Mouse (Mus musculus) limb, embryonic 12.5 days (tissue): ENCODE measurements around the gene Thbs3. TPM values are rescaled to one million over a fixed set of nuclear protein-coding genes. Genes with fewer than 3 reads are reported as not detected.

ENCODE experiments used
- ATAC-seq: fragments of 200-750 bp; cut with Nextera tagmentation; 2 replicates; pipeline ENCODE4 v1.8.0; 2017; ENCODE audit warnings: low read depth, moderate TSS enrichment; ENCODE audit not compliant: insufficient number of reproducible peaks, insufficient read depth, low FRiP score, low TSS enrichment
- H3K27ac ChIP-seq: fragments of 300-500 bp; sonication (generic); 2 replicates; pipeline ENCODE4 v1.5.1; 2016; ENCODE audit warnings: mild to moderate bottlenecking, moderate library complexity
- H3K27me3 ChIP-seq: fragments of 300-500 bp; sonication (generic); 2 replicates; pipeline ENCODE4 v1.6.1; 2016; ENCODE audit warnings: mild to moderate bottlenecking, moderate library complexity
- H3K36me3 ChIP-seq: fragments of 300-500 bp; sonication (generic); 2 replicates; pipeline ENCODE4 v1.6.1; 2016; ENCODE audit warnings: mild to moderate bottlenecking, moderate library complexity
- H3K4me1 ChIP-seq: fragments of 300-500 bp; sonication (generic); replicated peaks from 2 replicates; pipeline ENCODE4 v1.6.1; 2016
- H3K4me2 ChIP-seq: fragments of 300-500 bp; sonication (generic); 2 replicates; pipeline ENCODE4 v1.6.1; 2016; ENCODE audit warnings: mild to moderate bottlenecking, moderate library complexity
- H3K4me3 ChIP-seq: fragments of 300-500 bp; sonication (generic); replicated peaks from 2 replicates; pipeline ENCODE4 v1.5.1; 2016; ENCODE audit warnings: mild to moderate bottlenecking
- H3K9ac ChIP-seq: fragments of 300-500 bp; sonication (generic); replicated peaks from 2 replicates; pipeline ENCODE4 v1.6.1; 2016; ENCODE audit warnings: mild to moderate bottlenecking, moderate library complexity
- H3K9me3 ChIP-seq: fragments of 300-500 bp; sonication (generic); 2 replicates; pipeline ENCODE4 v1.6.1; 2016; ENCODE audit warnings: mild to moderate bottlenecking, moderate library complexity
- WGBS: fragments of 180-500 bp; shearing (Covaris S2); methylation state at CpG from one replicate; pipeline ENCODE4 v1.1.7; 2016; 5-methylcytosine and 5-hydroxymethylcytosine counted together
- polyA plus RNA-seq: library from polyadenylated mRNA; unstranded; fragments of >200 nt; fragmentation: Nextera tagmentation; extraction: Ambion mirVana; gene quantifications from 2 replicates; pipeline ENCODE4 v1.2.1, GENCODE M21; 2016

The Thbs3 gene
- polyA plus RNA-seq, 1 experiment from 2014 or later, result 44.2 TPM

DNA sequence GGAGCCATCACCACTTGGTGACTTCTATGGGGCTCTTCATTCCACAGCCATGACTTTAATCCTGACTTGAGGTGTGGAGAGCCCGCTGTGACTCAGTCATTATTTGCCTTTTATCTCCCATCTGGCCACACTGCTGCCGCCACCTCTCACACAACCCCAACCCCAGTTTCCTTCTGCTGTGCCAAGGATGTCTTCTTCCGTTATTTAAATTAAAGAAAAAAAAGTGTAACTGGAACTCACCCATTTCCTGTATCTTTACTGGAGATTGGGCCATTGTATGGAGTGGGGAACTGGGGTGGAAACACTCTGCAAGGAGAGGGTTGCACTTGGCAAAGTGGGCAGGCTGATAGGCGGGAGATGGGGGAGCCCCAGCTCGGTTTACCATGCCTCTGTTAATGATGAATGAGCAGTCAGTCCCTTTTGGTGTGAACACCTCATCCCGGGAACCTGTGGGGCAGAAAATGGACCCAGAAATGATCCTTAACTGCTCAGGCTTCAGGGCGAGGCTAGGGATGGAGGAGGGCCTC, 32.4 kb upstream of the Thbs3 start:
- H3K4me1 ChIP-seq, result peaks cover 41% of the 10 kb centered on the region

GRCm38 (mm10) chr3:89183058-89183958, 31.7 kb upstream of the Thbs3 start, which contains the start of gene Fam189b:
Fam189b (plus strand) TSS chr3:89183143.
- peaks cover 39% of the 10 kb centered on the region for H3K4me1 ChIP-seq
- no peaks in the 10 kb centered on the region for H3K27me3 ChIP-seq
- no peaks in the 10 kb centered on the region for H3K9me3 ChIP-seq
- peaks cover 54% of the 10 kb centered on the region for H3K36me3 ChIP-seq
- peak within 1 kb of the TSS; percentile 65 for H3K4me3 ChIP-seq
- peak within 1 kb of the TSS; percentile 86 for H3K9ac ChIP-seq
- peak within 1 kb of the TSS; percentile 92 for H3K4me2 ChIP-seq
- WGBS, result 7% methylated on average over 39 of the region's 39 CpGs
- ATAC-seq, result peak; percentile 89
- peak within 1 kb of the TSS; percentile 89 for H3K27ac ChIP-seq

More for the DNA sequence above, 32.4 kb upstream of the Thbs3 start:
- ATAC-seq, result 0 out of 2 replicates have a peak, but pooled peaks have one; percentile 6
- 52% methylated on average over 7 of the region's 7 CpGs for WGBS
- Histone ChIP-seq H3K4me2 (peak overlapping the region; percentile 92), H3K9me3 (no peaks in the 10 kb centered on the region), H3K27me3 (no peaks in the 10 kb centered on the region), H3K9ac (peak overlapping the region; percentile 86; the same call in 1 of the 2 replicates), H3K4me3 (peak overlapping the region; percentile 65), H3K36me3 (peaks cover 47% of the 10 kb centered on the region), H3K27ac (peak overlapping the region; percentile 89)

DNA sequence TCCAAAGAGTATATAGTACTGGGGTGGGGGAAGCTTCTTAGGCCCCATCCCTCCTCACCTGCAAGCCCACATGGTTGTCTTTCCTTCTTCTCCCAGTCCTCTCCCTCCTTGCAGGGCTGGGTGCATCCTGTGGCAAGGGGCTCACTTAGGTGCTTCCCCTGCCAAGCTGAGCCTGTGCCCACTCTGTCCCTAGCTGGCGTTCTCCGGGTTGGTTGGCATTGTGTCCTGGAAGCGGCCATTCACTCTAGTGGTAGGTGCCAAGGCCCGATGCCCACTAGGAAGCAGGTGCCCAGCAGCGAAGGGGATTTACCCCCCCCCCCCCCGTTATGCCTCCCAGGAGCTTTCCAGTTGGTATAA, 31.0 kb upstream of the Thbs3 start:
- Histone ChIP-seq H3K4me1 (peaks cover 33% of the 10 kb centered on the region), H3K27ac (peak overlapping the region; percentile 89; the same call in 1 of the 2 replicates), H3K4me3 (peak overlapping the region; percentile 65), H3K36me3 (peaks cover 59% of the 10 kb centered on the region), H3K27me3 (no peaks in the 10 kb centered on the region), H3K4me2 (peak overlapping the region; percentile 92), H3K9ac (peak overlapping the region; percentile 86), H3K9me3 (no peaks in the 10 kb centered on the region)
- 81% methylated on average over 5 of the region's 6 CpGs for WGBS
- ATAC-seq, result no peak

GRCm38 (mm10) chr3:89187197-89187596, 27.8 kb upstream of the Thbs3 start:
- no peak overlapping the region for H3K4me2 ChIP-seq
- 53% methylated on average over 23 of the region's 23 CpGs for WGBS
- peaks cover 29% of the 10 kb centered on the region for H3K4me1 ChIP-seq
- no peak overlapping the region for H3K9ac ChIP-seq
- H3K4me3 ChIP-seq, result no peak overlapping the region
- H3K36me3 ChIP-seq, result peaks cover 32% of the 10 kb centered on the region
- no peaks in the 10 kb centered on the region for H3K9me3 ChIP-seq
- no peak overlapping the region for H3K27ac ChIP-seq
- ATAC-seq, result no peak
- H3K27me3 ChIP-seq, result no peaks in the 10 kb centered on the region

DNA sequence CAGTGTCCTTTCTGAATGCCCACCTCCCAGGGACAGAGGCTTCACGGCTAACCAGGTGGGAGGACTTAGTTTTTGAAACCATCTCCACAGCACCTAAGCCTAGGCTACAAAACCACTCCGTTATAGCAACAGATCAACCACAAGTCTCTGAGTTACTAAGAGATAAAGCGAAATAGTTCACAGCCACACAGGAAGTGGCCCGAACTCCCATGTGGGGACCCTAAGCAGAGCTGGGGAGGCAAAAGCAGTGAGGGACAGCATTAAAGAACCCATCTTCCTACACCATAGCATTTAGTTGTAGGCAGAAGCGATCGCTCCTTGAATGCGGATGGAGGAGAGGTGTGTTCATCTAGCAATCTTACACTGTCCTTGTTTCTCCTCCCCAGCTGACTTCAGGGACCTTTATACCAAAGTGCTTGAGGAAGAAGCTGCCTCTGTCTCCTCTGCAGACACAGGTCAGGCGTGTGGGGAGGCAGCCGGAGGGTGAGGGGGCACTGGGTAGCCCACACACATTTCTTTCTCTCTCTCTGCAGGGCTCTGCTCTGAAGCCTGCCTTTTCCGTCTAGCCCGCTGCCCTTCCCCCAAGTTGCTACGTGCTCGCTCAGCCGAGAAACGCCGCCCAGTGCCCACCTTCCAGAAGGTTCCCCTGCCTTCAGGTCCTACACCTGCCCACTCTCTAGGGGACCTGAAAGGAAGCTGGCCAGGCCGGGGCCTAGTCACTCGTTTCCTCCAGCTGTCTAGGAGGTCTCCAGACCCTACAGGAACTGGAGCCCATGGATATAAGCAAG, 27.1 kb upstream of the Thbs3 start:
- Histone ChIP-seq H3K36me3 (peaks cover 29% of the 10 kb centered on the region), H3K4me1 (peaks cover 26% of the 10 kb centered on the region), H3K27me3 (no peaks in the 10 kb centered on the region), H3K4me2 (no peak overlapping the region), H3K27ac (no peak overlapping the region), H3K4me3 (no peak overlapping the region), H3K9me3 (no peaks in the 10 kb centered on the region), H3K9ac (no peak overlapping the region)
- WGBS, result 82% methylated on average over 18 of the region's 18 CpGs
- ATAC-seq, result no peak

- Histone ChIP-seq H3K4me1 (peaks cover 23% of the 10 kb centered on the region), H3K27ac (no peak overlapping the region), H3K4me3 (no peak overlapping the region), H3K27me3 (no peaks in the 10 kb centered on the region), H3K36me3 (peaks cover 29% of the 10 kb centered on the region), H3K9ac (no peak overlapping the region), H3K4me2 (no peak overlapping the region), H3K9me3 (no peaks in the 10 kb centered on the region)
- 72% methylated on average over 12 of the region's 12 CpGs for WGBS
- ATAC-seq, result no peak
Measured at GRCm38 (mm10) chr3:89188478-89188875, 26.5 kb upstream of the Thbs3 start.

DNA sequence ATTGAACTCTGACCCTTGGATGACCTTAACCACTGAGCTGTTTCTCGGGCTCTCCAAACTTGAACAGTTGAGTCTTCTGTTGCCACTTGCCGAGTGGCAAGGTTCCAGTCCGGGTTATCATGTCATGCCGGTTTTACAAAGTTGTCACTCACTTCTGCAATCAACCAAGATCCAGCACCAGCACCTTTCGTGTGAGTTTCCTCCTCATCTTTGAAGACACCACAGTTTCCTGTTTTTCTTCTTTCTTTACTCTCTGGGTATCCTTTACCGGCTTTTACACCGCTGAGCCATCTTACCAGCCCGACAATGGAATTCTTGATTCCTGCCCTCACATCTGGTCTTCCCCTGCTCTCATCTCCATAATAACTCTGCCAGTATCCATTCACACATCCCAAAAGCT, 24.5 kb upstream of the Thbs3 start:
- Histone ChIP-seq H3K9me3 (no peaks in the 10 kb centered on the region), H3K27ac (no peak overlapping the region), H3K4me3 (no peak overlapping the region), H3K36me3 (peaks cover 29% of the 10 kb centered on the region), H3K27me3 (no peaks in the 10 kb centered on the region), H3K9ac (no peak overlapping the region), H3K4me1 (peaks cover 3% of the 10 kb centered on the region), H3K4me2 (no peak overlapping the region)
- ATAC-seq, result no peak
- 88% methylated on average over 8 of the region's 8 CpGs for WGBS

GRCm38 (mm10) chr3:89193351-89193750, 21.6 kb upstream of the Thbs3 start:
- no peaks in the 10 kb centered on the region for H3K9me3 ChIP-seq
- H3K27ac ChIP-seq, result no peak overlapping the region
- H3K36me3 ChIP-seq, result peaks cover 11% of the 10 kb centered on the region
- no peaks in the 10 kb centered on the region for H3K27me3 ChIP-seq
- no peak for ATAC-seq
- peaks cover 8% of the 10 kb centered on the region for H3K4me1 ChIP-seq
- no peak overlapping the region for H3K4me2 ChIP-seq
- no peak overlapping the region for H3K9ac ChIP-seq
- 62% methylated on average over 1 of the region's 1 CpGs for WGBS
- H3K4me3 ChIP-seq, result no peak overlapping the region

GRCm38 (mm10) chr3:89193853-89194252, 21.1 kb upstream of the Thbs3 start:
- Histone ChIP-seq H3K9ac (no peak overlapping the region), H3K4me3 (no peak overlapping the region), H3K27me3 (no peaks in the 10 kb centered on the region), H3K36me3 (peaks cover 6% of the 10 kb centered on the region), H3K4me2 (no peak overlapping the region), H3K9me3 (no peaks in the 10 kb centered on the region), H3K27ac (no peak overlapping the region), H3K4me1 (peaks cover 8% of the 10 kb centered on the region)
- 88% methylated on average over 2 of the region's 2 CpGs for WGBS
- ATAC-seq, result no peak

DNA sequence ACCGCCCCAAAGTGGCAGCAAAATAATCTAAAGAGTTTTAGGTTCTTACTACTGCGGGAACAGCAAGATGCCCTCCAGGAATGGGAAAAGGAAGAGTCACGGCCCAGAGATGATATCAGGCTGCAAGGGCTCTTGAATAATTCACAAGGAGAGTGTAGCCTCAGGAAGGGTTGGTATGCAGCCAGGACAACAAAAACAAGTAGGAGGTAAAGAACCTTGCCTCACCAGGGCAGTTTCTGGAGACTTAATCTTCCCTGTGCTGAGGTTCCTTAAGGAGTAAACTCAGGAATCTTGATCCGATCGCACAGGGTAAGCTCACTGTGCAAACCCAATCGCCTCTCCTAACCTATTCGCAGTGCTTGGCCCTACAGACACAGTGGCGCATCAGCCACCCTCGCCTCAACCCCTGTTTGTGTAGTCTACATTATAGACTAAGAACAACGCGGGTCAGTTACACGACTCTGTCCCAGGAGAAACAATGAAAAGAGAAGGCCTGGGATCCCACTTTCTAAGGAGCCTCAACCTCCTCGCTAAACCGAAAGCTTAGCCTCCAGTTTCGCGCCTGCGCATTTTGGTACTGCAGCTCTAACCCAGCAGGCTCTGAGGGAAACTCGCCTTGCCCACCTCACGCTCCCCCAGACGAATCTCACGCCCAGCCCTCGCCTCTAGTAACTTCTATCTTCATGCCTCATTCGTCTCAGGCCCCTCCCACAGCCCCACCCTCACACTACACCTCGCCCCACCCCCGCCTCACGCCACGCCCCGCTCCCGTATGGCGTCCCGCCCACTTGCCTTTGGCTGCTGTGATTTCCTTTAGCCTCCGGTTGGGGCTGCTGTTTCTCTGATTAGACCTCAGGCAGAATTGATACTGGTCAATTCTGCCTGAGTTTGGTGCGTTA, 18.8 kb upstream of the Thbs3 start:
- Histone ChIP-seq H3K4me1 (peaks cover 8% of the 10 kb centered on the region), H3K36me3 (no peaks in the 10 kb centered on the region), H3K9me3 (no peaks in the 10 kb centered on the region), H3K4me2 (peak overlapping the region; percentile 63), H3K4me3 (peak overlapping the region; percentile 37), H3K9ac (peak overlapping the region; percentile 53), H3K27me3 (no peaks in the 10 kb centered on the region), H3K27ac (peak overlapping the region; percentile 89)
- ATAC-seq, result peak; percentile 96
- WGBS, result 10% methylated on average over 33 of the region's 33 CpGs
